Mouse (Mus musculus): Measurements from ENCODE around the gene Atp2b2. TPM values are rescaled to one million over a fixed set of nuclear protein-coding genes. Genes with fewer than 3 reads are reported as not detected.
A peak's percentile ranks its signal among the peaks of the same experiment; 100 is the strongest.

Gene Atp2b2
- polyA plus RNA-seq, 1 experiment from 2014 or later, result 0.78 TPM

DNA sequence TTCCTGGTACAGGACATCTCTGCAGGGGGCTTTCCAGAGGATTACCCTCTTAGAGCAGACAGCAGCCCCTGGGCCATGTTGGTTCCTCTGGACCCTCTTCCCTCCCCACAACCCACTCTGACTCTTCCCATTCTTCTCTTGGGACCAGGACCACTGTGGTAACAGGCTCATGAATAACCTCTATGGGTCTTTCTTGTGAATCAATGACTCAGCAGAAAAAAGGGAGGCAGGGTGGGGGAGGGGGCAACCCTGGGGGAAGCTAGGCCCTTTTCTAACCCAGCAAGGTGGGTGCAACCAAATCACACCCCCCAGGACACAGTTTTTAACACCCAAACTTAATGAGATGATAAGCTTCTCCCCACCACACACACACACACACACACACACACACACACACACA lies 20.3 kb upstream of the Atp2b2 start:
- H3K4me1 ChIP-seq (ENCODE audit: control insufficient read depth, insufficient read depth, low read length), result no peaks in the 10 kb centered on the region
- no peaks in the 10 kb centered on the region; the same call in 1 of the 2 replicates for H3K27me3 ChIP-seq (replicated peaks; ENCODE audit: control insufficient read depth, insufficient read depth, low read length)
- no peaks in the 10 kb centered on the region for H3K9me3 ChIP-seq (ENCODE audit: control insufficient read depth, low read length)
- no peak overlapping the region for H3K9ac ChIP-seq (ENCODE audit: low read depth, low read length)
- H3K36me3 ChIP-seq (ENCODE audit: control insufficient read depth, insufficient read depth, low read length), result no peaks in the 10 kb centered on the region
- no peak for ATAC-seq
- H3K4me3 ChIP-seq (ENCODE audit: low read length), result no peak overlapping the region
- H3K27ac ChIP-seq (ENCODE audit: low read length), result no peak overlapping the region
- H3K4me2 ChIP-seq (ENCODE audit: low read depth, low read length), result no peak overlapping the region

DNA sequence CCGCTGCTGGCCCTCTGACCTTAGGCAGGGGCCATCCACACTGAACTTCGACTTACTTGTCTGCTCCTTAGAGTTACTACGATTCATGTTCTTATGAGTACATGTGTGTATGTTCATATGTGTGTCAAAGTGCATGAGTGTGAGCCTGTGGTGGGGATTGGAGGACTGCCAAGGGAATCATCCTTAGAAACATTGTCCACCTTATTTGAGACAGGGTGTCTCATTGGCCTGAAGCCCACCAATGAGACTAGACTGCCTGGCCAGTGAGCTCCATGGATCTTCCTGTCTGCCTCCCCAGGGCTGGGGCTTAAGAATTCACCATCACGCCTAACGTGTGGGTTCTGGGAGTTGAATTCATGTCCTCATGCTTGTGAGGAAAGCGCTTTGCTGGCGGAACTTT lies 16.8 kb upstream of the Atp2b2 start:
- no peaks in the 10 kb centered on the region for H3K9me3 ChIP-seq (ENCODE audit: control insufficient read depth, low read length)
- H3K9ac ChIP-seq (ENCODE audit: low read depth, low read length), result no peak overlapping the region
- no peak overlapping the region for H3K27ac ChIP-seq (ENCODE audit: low read length)
- no peaks in the 10 kb centered on the region; the same call in 1 of the 2 replicates for H3K27me3 ChIP-seq (replicated peaks; ENCODE audit: control insufficient read depth, insufficient read depth, low read length)
- H3K4me3 ChIP-seq (ENCODE audit: low read length), result no peak overlapping the region
- 76% methylated on average over 7 of the region's 7 CpGs for WGBS
- no peaks in the 10 kb centered on the region for H3K36me3 ChIP-seq (ENCODE audit: control insufficient read depth, insufficient read depth, low read length)
- H3K4me1 ChIP-seq (ENCODE audit: control insufficient read depth, insufficient read depth, low read length), result no peaks in the 10 kb centered on the region
- H3K4me2 ChIP-seq (ENCODE audit: low read depth, low read length), result no peak overlapping the region
- no peak for ATAC-seq

DNA sequence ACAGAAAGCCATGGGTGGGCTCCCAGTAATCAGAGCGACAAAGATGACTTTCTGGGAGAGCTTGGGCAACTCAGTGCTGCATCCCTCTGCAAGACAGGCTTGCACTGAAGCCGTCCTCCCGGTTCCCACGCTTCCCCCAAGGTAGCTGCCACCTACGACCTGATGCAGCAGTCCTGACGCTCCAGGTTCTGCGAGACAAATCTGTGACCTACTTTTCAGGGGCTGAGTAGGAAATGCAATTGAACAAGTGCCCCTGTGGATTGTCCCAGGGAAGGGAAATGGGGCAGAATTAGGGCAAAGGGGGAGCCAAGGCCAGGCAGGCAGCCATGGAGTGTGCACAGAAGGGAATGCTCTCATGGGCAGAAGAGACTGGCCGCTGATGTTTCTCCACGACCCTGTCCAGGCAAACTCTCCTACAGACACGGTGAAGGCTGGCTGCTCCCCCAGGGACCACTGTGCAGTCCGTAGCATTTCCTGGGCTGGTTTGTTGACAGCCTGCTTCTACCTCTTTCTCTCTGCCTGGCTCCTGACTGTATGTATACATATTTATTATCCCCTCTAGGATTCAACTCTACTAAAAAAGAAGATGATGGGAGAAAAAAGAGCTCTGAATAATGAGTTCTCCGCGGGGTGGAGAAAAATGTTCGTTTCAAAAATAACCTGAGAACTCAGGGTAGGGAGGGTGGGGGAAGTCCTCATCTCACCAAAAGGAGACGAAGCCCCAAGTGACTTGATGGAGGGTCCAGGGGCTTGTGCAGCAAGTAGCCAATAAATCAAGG lies 15.8 kb upstream of the Atp2b2 start:
- no peak for ATAC-seq
- WGBS, result 52% methylated on average over 15 of the region's 15 CpGs
- H3K27me3 ChIP-seq (replicated peaks; ENCODE audit: control insufficient read depth, insufficient read depth, low read length), result no peaks in the 10 kb centered on the region; the same call in 1 of the 2 replicates

DNA sequence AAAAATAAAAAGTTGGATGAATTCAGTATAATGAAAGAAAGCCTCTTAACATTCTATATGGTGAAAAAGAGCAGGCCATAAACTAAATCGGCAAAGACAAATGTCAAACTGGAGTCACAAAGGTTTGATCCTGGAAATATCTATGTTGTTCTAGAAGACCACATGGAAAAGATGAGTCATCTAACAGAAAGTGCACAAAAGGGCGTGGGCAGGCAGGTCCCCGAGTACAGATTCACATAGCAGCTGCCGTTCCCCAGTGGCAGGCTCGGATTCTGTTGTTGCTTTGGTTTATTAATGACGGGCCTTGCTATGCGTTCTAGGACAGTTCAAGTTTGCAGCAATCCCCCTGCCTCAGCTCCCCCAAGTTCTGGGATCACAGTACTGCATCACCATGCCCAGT lies 12.9 kb upstream of the Atp2b2 start:
- no peak for ATAC-seq
- H3K27me3 ChIP-seq (replicated peaks; ENCODE audit: control insufficient read depth, insufficient read depth, low read length), result no peaks in the 10 kb centered on the region; the same call in 1 of the 2 replicates
- no peak overlapping the region for H3K4me3 ChIP-seq (ENCODE audit: low read length)
- 78% methylated on average over 7 of the region's 7 CpGs for WGBS
- H3K9me3 ChIP-seq (ENCODE audit: control insufficient read depth, low read length), result no peaks in the 10 kb centered on the region
- H3K36me3 ChIP-seq (ENCODE audit: control insufficient read depth, insufficient read depth, low read length), result no peaks in the 10 kb centered on the region
- H3K4me1 ChIP-seq (ENCODE audit: control insufficient read depth, insufficient read depth, low read length), result no peaks in the 10 kb centered on the region
- no peak overlapping the region for H3K9ac ChIP-seq (ENCODE audit: low read depth, low read length)
- H3K4me2 ChIP-seq (ENCODE audit: low read depth, low read length), result no peak overlapping the region
- no peak overlapping the region for H3K27ac ChIP-seq (ENCODE audit: low read length)

More for the DNA sequence above, 15.8 kb upstream of the Atp2b2 start:
- no peaks in the 10 kb centered on the region for H3K36me3 ChIP-seq (ENCODE audit: control insufficient read depth, insufficient read depth, low read length)
- no peaks in the 10 kb centered on the region for H3K4me1 ChIP-seq (ENCODE audit: control insufficient read depth, insufficient read depth, low read length)
- H3K4me3 ChIP-seq (ENCODE audit: low read length), result no peak overlapping the region
- no peak overlapping the region for H3K9ac ChIP-seq (ENCODE audit: low read depth, low read length)
- H3K9me3 ChIP-seq (ENCODE audit: control insufficient read depth, low read length), result no peaks in the 10 kb centered on the region
- H3K27ac ChIP-seq (ENCODE audit: low read length), result no peak overlapping the region
- no peak overlapping the region for H3K4me2 ChIP-seq (ENCODE audit: low read depth, low read length)

DNA sequence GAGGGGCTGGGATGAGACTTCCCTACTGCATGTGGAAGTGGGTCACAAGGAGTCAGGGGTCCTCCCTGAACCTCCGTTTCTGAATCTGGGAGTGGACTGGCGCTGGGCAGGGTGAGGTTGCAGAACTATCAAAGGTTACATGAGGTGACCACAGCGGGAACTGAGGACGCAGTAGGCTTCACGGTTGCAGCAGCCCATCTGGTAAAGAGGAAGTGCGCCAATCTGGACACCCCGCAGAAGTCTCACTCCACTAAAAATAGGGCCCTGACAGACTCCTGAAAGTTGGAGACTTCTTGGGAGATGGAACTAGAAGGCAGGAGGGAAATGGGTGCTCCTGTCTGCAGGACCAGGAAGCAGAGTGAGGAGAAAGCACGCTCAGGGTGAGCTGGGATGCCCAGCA lies 2.5 kb upstream of the Atp2b2 start:
- no peaks in the 10 kb centered on the region for H3K9me3 ChIP-seq (ENCODE audit: control insufficient read depth, low read length)
- no peak overlapping the region for H3K27ac ChIP-seq (ENCODE audit: low read length)
- H3K36me3 ChIP-seq (ENCODE audit: control insufficient read depth, insufficient read depth, low read length), result no peaks in the 10 kb centered on the region
- no peak overlapping the region for H3K4me2 ChIP-seq (ENCODE audit: low read depth, low read length)
- 73% methylated on average over 8 of the region's 8 CpGs for WGBS
- no peak for ATAC-seq
- no peak overlapping the region for H3K9ac ChIP-seq (ENCODE audit: low read depth, low read length)
- peaks cover 39% of the 10 kb centered on the region for H3K27me3 ChIP-seq (replicated peaks; ENCODE audit: control insufficient read depth, insufficient read depth, low read length)
- H3K4me1 ChIP-seq (ENCODE audit: control insufficient read depth, insufficient read depth, low read length), result no peaks in the 10 kb centered on the region
- no peak overlapping the region for H3K4me3 ChIP-seq (ENCODE audit: low read length)

DNA sequence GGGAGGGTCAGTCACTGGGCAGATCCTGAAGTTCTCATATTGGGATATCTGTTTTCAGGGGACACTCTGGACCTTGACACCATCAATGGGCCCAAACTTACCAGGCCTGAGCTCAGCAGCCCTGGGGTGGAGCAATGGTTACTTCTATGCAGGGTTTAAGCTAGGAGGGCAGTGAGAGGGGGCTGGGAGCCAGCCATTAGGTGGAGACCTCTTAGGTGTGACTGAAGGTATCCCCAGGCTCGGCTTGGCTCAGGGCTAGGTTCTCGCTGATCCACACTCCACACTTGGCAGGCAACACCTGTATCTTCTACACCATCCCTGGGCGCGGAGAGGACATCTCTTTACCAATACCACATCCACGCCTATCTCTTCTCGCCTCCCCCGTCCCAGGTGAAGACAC lies 423 bp upstream of the Atp2b2 start:
- H3K36me3 ChIP-seq (ENCODE audit: control insufficient read depth, insufficient read depth, low read length), result no peaks in the 10 kb centered on the region

GRCm38 (mm10) chr6:114041911-114042284 lies 515 bp downstream of the Atp2b2 start:
- ATAC-seq, result no peak
- peak overlapping the region; percentile 44 for H3K4me3 ChIP-seq (ENCODE audit: low read length)
- WGBS, result 10% methylated on average over 3 of the region's 52 CpGs
- no peaks in the 10 kb centered on the region for H3K4me1 ChIP-seq (ENCODE audit: control insufficient read depth, insufficient read depth, low read length)
- H3K27ac ChIP-seq (ENCODE audit: low read length), result no peak overlapping the region
- peaks cover 43% of the 10 kb centered on the region for H3K27me3 ChIP-seq (replicated peaks; ENCODE audit: control insufficient read depth, insufficient read depth, low read length)
- no peaks in the 10 kb centered on the region for H3K9me3 ChIP-seq (ENCODE audit: control insufficient read depth, low read length)
- peak overlapping the region; percentile 72 for H3K4me2 ChIP-seq (ENCODE audit: low read depth, low read length)
- no peaks in the 10 kb centered on the region for H3K36me3 ChIP-seq (ENCODE audit: control insufficient read depth, insufficient read depth, low read length)
- no peak overlapping the region for H3K9ac ChIP-seq (ENCODE audit: low read depth, low read length)

More for the DNA sequence above, 423 bp upstream of the Atp2b2 start:
- 83% methylated on average over 7 of the region's 7 CpGs for WGBS
- Histone ChIP-seq H3K4me3 (ENCODE audit: low read length) (no peak overlapping the region), H3K27ac (ENCODE audit: low read length) (no peak overlapping the region), H3K9me3 (ENCODE audit: control insufficient read depth, low read length) (no peaks in the 10 kb centered on the region), H3K4me2 (ENCODE audit: low read depth, low read length) (no peak overlapping the region), H3K4me1 (ENCODE audit: control insufficient read depth, insufficient read depth, low read length) (no peaks in the 10 kb centered on the region), H3K27me3 (replicated peaks; ENCODE audit: control insufficient read depth, insufficient read depth, low read length) (peaks cover 43% of the 10 kb centered on the region), H3K9ac (ENCODE audit: low read depth, low read length) (no peak overlapping the region)
- ATAC-seq, result no peak

DNA sequence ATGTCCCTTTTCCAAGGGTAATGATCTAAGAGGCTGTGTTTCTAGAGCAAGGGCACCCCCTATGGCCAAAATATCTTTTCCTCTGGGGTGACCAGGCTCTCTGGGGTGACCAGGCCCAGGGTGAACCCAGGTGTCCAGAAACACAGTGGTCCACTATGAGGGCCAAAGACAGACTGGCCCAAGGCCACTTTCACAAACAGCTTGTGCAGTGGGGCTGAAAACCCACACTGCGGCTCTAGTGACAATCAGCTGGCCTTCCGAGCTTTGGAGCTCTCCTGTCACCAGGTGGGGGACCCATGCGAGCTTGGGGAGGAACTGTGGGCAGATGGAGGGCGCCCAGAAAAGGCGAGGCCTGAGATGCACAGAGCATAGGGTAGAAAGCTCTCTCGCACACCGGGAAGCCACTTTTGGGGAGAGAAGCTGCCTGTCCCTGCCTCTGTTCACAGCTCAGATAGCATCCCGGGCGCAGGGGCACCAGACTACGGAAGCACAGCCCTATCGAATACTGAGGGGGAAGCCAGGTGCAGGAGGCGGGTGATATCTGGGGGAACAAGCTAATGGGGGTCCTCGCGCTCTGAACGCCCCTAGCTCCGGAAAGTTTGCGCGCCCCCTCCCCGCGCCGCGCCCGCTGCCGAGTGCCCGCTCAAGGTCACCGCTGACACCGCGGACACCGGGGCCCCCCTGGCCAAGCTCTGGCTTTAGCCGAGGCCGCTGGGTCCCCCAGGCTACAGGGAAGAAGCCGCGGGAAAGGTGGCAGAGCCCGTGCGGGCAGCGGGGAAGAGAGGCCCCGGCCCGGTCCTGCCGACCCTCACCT lies 1.1 kb downstream of the Atp2b2 start:
- Histone ChIP-seq H3K4me1 (ENCODE audit: control insufficient read depth, insufficient read depth, low read length) (no peaks in the 10 kb centered on the region), H3K36me3 (ENCODE audit: control insufficient read depth, insufficient read depth, low read length) (no peaks in the 10 kb centered on the region), H3K4me2 (ENCODE audit: low read depth, low read length) (peak overlapping the region; percentile 72), H3K9me3 (ENCODE audit: control insufficient read depth, low read length) (no peaks in the 10 kb centered on the region), H3K27ac (ENCODE audit: low read length) (no peak overlapping the region), H3K4me3 (ENCODE audit: low read length) (peak overlapping the region; percentile 44), H3K9ac (ENCODE audit: low read depth, low read length) (no peak overlapping the region), H3K27me3 (replicated peaks; ENCODE audit: control insufficient read depth, insufficient read depth, low read length) (peaks cover 43% of the 10 kb centered on the region)
- 2% methylated on average over 37 of the region's 39 CpGs for WGBS
- no peak for ATAC-seq

DNA sequence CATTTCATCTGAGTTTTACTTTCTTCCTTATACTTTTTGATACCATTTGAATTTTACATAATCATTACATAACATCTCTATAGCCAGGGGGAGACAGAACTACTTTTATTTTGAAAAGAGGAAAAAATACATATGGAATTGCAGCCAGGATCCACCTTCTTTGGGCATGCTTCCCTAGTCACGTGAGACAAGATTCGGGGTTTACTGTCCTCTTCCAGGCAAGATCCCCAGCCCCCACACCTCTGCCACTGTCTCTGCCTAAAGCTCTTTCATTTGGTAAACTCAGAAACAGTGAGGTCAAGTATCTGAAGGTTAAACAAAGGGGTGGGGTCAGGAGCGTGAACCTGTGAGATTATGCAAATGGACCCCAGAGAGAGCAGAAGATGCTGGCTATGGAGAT lies 6.7 kb downstream of the Atp2b2 start:
- no peak overlapping the region for H3K4me3 ChIP-seq (ENCODE audit: low read length)
- no peak for ATAC-seq
- no peaks in the 10 kb centered on the region for H3K4me1 ChIP-seq (ENCODE audit: control insufficient read depth, insufficient read depth, low read length)
- no peak overlapping the region for H3K9ac ChIP-seq (ENCODE audit: low read depth, low read length)
- WGBS, result 52% methylated on average over 3 of the region's 3 CpGs
- H3K27me3 ChIP-seq (replicated peaks; ENCODE audit: control insufficient read depth, insufficient read depth, low read length), result peaks cover 8% of the 10 kb centered on the region
- H3K4me2 ChIP-seq (ENCODE audit: low read depth, low read length), result no peak overlapping the region
- no peaks in the 10 kb centered on the region for H3K36me3 ChIP-seq (ENCODE audit: control insufficient read depth, insufficient read depth, low read length)
- H3K9me3 ChIP-seq (ENCODE audit: control insufficient read depth, low read length), result no peaks in the 10 kb centered on the region
- no peak overlapping the region for H3K27ac ChIP-seq (ENCODE audit: low read length)
